In the genomic region with DNA sequence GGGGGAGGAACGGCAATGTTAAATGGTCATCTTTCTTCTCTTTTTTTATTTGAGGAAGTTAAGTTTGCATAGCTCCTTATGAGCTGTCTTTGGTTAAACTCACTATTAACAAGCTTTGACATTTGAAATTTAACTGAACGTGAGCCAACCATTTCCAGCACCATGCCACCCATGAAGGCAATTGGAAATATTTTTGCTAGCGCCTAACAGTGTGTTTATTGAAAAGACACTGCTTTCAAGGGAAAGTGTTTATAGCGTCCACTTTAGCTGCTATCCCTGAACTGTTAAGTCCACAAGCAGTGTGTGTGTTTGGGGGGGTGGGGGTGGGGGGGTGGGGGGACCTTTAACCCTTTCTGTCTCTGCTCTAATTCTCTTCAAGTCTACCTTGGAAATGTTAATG, we compare ENCODE assay signal across 16 mouse cellular contexts.
"Had no signal": no experiment of that assay in that cellular context is flagged by ENCODE, and none has a peak within 500 bp of the region (broad histone marks: within the 10 kb centered on the region; RNA-seq: fewer than 3 reads in every experiment).

No protein-coding gene starts in this region.

- DNase-seq: kidney, adult 2 months; kidney, postnatal 14 days; liver, embryonic 13.5 days; liver, postnatal 0 days; lung, postnatal 36 days; midbrain, embryonic 14.5 days; retina, postnatal 1 day; right cerebral cortex, postnatal 4 days; spleen, adult 18-20 months; thymus, adult 18-20 months; thymus, postnatal 14 days had no signal

- H3K36me3 ChIP-seq: kidney, embryonic 15.5 days; limb, embryonic 15.5 days; liver, embryonic 13.5 days; neural tube, embryonic 12.5 days had no signal

- H3K27ac ChIP-seq: kidney, embryonic 15.5 days; left cerebral cortex, adult 2 months; limb, embryonic 15.5 days; liver, embryonic 13.5 days; neural tube, embryonic 12.5 days had no signal

- H3K4me1 ChIP-seq: kidney, embryonic 15.5 days; liver, embryonic 13.5 days; neural tube, embryonic 12.5 days had no signal

- H3K9me3 ChIP-seq: kidney, embryonic 15.5 days; limb, embryonic 15.5 days; liver, embryonic 13.5 days; neural tube, embryonic 12.5 days had no signal

- H3K4me3 ChIP-seq: kidney, embryonic 15.5 days; left cerebral cortex, adult 2 months; limb, embryonic 15.5 days; liver, embryonic 13.5 days; neural tube, embryonic 12.5 days had no signal

- H3K27me3 ChIP-seq: kidney, embryonic 15.5 days; limb, embryonic 15.5 days; liver, embryonic 13.5 days; neural tube, embryonic 12.5 days had no signal

- ATAC-seq: inflammation-experienced regulatory T-cells, adult 6 months; liver, postnatal 0 days had no signal

- H3K9ac ChIP-seq: kidney, embryonic 15.5 days; limb, embryonic 15.5 days; liver, embryonic 13.5 days; liver, postnatal 0 days; neural tube, embryonic 12.5 days had no signal

- H3K4me2 ChIP-seq: kidney, embryonic 15.5 days; limb, embryonic 15.5 days; liver, embryonic 13.5 days; neural tube, embryonic 12.5 days had no signal
